Mouse (Mus musculus) CD4-positive, CD25-positive, alpha-beta regulatory T cell, adult 2 months (primary cell): Measurements from ENCODE around the gene Col4a2.
"Not testable (repeated sequence)": the region's sequence is repeated elsewhere in the genome, so short reads cannot be mapped to it uniquely, and the experiment has no call there.

Experiments
- DNase-seq: peaks from one replicate; pipeline ENCODE4 v3.0.0-alpha.2; 2012; ENCODE audit warnings: low read depth, low spot score

Col4a2 gene

GRCm38 (mm10) chr8:11487229-11487628 lies 174.6 kb downstream of the Col4a2 start:
- DNase-seq = no peak

GRCm38 (mm10) chr8:11492340-11492739 lies 179.7 kb downstream of the Col4a2 start:
- not testable (repeated sequence) for DNase-seq

GRCm38 (mm10) chr8:11497017-11497990 lies 184.7 kb downstream of the Col4a2 start, which contains the start of gene Naxd:
Naxd (plus strand) TSS chr8:11497506.
- peak; percentile 91 for DNase-seq

- no peak for DNase-seq
These were observed 185.7 kb downstream of the Col4a2 start for GRCm38 (mm10) chr8:11498281-11498680.
